Mouse (Mus musculus) ES-E14 (cell line): Measurements from ENCODE around the gene Fbxo31.

ENCODE experiments used
- CHD2 ChIP-seq: IDR thresholded peaks from 2 replicates; pipeline ENCODE4 v1.6.1; 2014; ENCODE audit warnings: mild to moderate bottlenecking, low read depth, low read length, inconsistent platforms
- MAFK ChIP-seq: IDR thresholded peaks from 2 replicates; pipeline ENCODE4 v1.6.1; 2014; ENCODE audit warnings: mild to moderate bottlenecking, low read depth, low read length, inconsistent platforms; ENCODE audit not compliant: insufficient read depth
- ZC3H11A ChIP-seq: IDR thresholded peaks from 2 replicates; pipeline ENCODE4 v1.6.1; 2012; ENCODE audit warnings: low read depth, mild to moderate bottlenecking, inconsistent platforms, low read length, borderline replicate concordance

GRCm38 (mm10) chr8:121527751-121528150 is 50.9 kb downstream of the Fbxo31 start:
- TF ChIP-seq ZC3H11A (no peak), CHD2 (no peak), MAFK (no peak)
